Mouse (Mus musculus) cortical plate, adult 2 months (tissue): ENCODE data around the gene Pars2.

Experiments
- CTCF ChIP-seq: fragments of 200-500 bp; IDR thresholded peaks from 2 replicates; pipeline ENCODE4 v1.5.1; 2011; ENCODE audit warnings: mild to moderate bottlenecking, control low read depth, low read length; ENCODE audit not compliant: insufficient read depth; ENCODE audit errors: extremely low read depth
- POLR2A ChIP-seq: fragments of 200-500 bp; IDR thresholded peaks from 2 replicates; pipeline ENCODE4 v1.6.1; 2011; ENCODE audit warnings: mild to moderate bottlenecking, low read length, control low read depth; ENCODE audit not compliant: insufficient read depth; ENCODE audit errors: extremely low read depth

GRCm38 (mm10) chr4:106614180-106614797, 36.6 kb upstream of the Pars2 start:
- TF ChIP-seq CTCF (peak; percentile 93), POLR2A (no peak)
